Mouse (Mus musculus) G1E (cell line): ENCODE measurements around the gene Ulk4.

Experiments used
- CTCF ChIP-seq: IDR thresholded peaks from 2 replicates; pipeline ENCODE4 v1.5.1; 2012; ENCODE audit warnings: low read depth, low read length, inconsistent platforms, mixed read lengths
- GATA1 ChIP-seq: IDR thresholded peaks from 2 replicates; pipeline ENCODE4 v1.6.1; 2012; ENCODE audit warnings: borderline replicate concordance, low read length, inconsistent platforms, mixed read lengths
- POLR2AphosphoS5 ChIP-seq: IDR thresholded peaks from 2 replicates; pipeline ENCODE4 v1.6.1; 2012; ENCODE audit warnings: low read depth, low read length, inconsistent platforms; ENCODE audit not compliant: insufficient replicate concordance
- TAL1 ChIP-seq: conservative IDR thresholded peaks from 2 replicates; pipeline ENCODE4 v1.6.1; 2012; ENCODE audit warnings: low read depth, low read length, inconsistent platforms, mixed read lengths

DNA sequence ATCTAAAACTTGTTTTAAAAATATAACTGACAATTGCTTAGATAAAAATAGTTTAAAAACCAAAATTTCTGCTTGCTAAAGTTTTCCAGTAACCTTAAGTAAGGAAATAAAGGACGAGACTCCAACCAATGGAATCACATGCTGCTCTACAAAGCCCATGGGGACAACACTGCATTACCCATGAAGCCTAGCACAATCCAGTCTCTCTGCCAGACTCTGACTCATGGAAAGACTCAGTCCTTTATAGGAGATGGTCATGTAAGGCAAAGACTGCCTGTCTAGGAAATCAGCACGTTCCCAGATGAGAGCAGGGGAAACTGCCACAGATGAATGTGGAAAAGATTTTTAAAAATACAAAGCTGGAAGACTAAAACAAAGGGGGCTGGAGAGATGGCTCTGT, 23.0 kb downstream of the Ulk4 start:
- TF ChIP-seq CTCF (no peak), GATA1 (no peak), TAL1 (no peak), POLR2AphosphoS5 (no peak)
